Mouse (Mus musculus): Measurements from ENCODE around the gene Fezf2.

Gene Fezf2

DNA sequence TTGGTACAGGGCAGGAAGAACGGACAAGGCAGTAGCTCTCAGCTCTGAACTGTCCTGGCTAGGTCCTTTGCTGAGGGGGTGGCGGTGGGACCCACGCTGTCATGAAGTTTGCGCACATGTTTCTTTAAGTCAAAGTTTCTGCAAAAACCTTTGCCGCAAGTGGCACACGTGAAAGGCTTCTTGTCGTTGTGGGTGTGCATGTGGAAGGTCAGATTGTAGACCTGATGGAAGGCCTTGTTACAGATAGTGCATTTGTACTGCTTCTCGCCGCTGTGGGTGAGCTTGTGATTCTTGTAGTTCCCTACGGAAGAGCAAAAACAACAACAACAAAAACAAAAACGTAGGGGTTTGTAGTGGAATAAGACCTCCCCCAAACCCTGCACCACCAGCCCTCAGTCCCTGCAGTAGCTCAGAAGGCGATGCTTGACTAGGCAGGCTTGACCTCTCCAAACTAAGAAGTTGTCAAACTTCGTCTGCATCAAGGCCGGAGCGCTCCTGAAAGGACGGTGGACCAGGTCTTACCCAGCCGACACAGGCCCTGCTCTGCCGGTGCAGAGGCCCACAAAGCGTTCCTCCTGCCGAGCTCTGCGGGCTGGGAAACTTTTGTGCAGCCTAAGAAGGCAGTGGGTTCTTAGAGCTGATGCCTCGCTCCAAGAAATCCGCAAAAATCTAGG lies 5.4 kb downstream of the Fezf2 start:
- in situ Hi-C loops (cut with MboI, MseI), result no loop called here

GRCm38 (mm10) chr14:12341789-12342457 lies 6.1 kb downstream of the Fezf2 start:
- in situ Hi-C loops (cut with MboI, MseI), result no loop called here

DNA sequence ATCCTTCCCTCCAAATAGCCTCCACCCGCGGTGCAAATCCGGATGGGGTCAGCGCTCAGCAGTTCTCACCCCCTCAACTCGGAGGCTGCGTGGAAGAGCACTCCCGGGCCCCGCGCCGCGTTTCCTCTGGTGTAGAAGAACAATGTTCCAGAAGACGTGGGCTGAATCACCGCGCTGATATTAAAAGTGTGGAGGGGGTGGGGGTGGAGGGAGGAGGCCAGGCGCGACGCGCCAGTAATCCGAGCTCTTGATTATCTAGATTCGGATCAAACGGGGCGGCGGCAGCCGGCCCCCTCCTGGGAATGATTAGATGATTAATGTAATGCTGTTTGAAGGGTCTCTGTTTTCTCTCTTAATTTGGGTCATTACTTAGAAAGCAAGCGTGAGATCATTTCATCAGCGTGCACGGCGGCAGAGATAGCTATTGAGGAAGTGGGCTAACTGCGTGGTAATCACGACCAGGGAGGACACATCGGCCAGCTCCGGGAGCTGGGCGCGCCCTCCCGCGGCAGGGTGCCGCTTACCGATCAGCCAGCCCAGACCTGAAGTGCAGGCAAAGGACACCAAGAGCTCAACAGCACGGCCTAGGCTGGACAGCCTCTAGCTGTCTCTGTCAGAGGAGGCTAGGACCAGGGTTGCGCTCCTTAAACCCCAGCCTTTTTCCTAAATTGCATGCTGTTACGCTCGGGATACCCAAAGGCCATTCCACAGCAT lies 6.8 kb downstream of the Fezf2 start:
- in situ Hi-C loops (cut with MboI, MseI), result no loop called here

DNA sequence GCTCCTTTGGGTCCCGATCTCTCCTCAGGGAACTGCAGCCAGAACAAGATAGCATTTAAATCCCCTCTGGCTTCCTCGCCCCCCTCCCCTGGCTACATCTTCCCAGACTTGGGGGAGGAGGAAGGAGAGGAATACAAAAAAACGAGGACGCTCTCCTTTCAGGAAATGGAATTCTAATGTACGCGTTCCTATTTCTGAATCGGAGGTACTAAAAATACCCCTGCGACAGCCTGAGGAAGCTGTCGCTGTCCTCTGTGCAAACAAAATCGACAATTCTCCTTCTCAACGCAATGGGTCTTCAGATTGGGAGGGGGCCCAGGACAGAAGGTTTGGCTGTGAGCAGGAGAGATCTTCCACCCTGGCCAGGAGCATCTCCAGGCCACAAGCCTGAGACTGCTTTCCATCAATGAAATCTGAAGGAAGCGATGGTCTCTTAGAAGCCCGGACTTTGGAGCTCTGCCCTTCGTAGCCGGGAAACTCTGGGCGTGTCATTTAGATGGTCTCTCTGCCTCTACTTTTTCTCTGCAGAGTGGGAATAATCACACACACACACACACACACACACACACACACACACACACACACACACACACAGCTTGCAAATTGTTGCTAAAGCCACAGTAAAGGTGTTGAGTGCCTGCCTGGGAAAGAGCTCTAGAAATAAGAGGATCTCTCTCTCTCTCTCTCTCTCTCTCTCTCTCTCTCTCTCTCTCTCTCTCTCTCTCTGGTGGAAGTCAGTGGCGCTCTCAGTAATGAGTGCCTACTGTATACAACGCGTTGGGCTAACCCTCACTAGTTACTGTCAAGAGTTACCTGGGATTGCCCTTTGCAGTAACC lies 7.5 kb downstream of the Fezf2 start:
- in situ Hi-C loops (cut with MboI, MseI), result no loop called here

GRCm38 (mm10) chr14:12338811-12339565 lies 9.0 kb downstream of the Fezf2 start:
- in situ Hi-C loops (cut with MboI, MseI), result loop anchor here (10.0 kb wide), 1 partner anchor 1764 kb away; no protein-coding TSS in a partner anchor

DNA sequence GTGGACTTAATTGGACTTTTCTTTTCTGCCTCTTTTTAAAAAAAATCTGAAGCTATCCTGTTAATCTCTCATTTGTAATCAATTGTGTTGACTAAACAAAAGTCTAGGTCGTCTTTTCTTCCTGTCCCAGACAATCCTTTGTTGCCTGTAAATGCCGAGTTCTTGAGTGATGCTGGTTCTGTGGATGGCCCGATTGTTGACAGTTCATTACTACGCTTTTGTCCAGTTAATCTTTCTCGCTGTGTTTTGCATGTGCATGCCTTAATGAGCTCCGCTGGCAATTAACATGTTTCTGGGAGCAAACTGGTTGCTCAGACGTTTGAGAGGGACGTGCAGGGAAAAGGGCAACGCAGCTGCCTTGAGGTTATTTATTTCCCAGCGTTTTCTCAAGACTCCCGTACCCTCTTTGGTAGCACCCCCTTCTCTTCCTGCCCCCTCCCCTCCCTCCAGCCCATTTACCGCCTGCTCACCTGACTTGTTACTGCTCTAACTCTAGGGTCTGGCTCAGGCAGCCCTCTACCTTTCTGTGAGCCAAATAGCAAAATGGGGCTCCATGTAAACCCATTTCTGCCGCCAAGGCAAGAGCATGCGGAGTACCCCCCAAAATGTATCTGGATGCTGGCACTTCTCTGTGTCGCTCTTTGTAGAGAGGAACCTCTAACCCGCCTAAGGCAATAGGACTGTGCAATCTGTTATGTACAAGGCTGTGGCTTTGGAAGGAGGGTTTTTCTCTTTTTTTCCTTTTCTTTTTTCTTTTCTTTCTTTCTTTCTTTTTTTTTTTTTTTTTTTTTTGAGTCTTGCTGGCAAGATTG lies 9.8 kb downstream of the Fezf2 start:
- in situ Hi-C loops (cut with MboI, MseI), result loop anchor here (10.0 kb wide), 1 partner anchor 1763 kb away; no protein-coding TSS in a partner anchor

DNA sequence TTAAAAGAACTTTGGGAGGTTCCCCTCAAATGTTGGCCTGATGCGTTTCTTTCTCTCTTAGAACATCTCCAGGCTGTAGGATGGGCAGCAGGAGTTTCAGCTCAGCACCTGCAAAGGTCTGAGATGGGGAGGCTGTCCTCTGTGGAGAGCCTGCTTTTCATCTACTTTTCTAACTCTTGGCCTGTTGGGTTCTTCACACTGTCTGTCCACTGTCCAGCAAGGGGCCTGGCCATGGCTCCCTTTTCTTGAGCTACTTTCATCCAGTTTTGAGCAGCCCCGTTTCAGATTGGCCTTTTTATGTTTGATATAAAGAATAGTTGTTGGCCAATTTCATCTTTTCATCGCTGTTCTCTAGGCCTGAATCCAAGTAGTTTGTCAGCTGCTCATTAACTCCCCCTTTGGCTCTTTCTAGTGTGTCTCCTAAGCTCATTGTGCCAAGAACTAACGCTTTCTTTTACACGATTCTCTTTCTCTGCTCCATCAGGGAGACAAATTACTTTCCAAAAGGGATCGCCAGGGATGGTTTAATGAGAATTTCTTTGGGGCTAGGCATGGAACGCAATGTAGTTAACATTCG lies 10.5 kb downstream of the Fezf2 start:
- in situ Hi-C loops (cut with MboI, MseI), result loop anchor here (10.0 kb wide), 1 partner anchor 1763 kb away; no protein-coding TSS in a partner anchor

- in situ Hi-C loops (cut with MboI, MseI), result loop anchor here (10.0 kb wide), 1 partner anchor 1760 kb away; no protein-coding TSS in a partner anchor
Observed at GRCm38 (mm10) chr14:12334925-12335324, 13.1 kb downstream of the Fezf2 start.

DNA sequence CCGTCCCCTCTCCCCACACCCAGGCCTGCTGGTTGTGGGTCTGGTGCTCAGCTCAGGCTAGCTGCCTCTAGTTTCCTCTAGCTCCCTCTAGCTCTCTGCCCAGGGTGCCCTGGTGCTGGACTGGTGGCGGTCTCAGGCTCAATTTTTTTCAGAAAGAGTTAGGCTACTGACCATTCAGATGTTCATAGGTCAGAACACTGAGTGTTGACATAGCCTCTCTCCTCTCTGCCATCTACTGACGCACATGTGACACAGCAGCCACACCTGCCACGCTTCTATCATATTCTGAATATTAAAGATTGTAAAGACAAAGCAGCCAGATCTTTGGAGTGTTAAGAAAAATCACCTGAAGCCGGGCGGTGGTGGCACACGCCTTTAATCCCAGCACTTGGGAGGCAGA lies 14.4 kb downstream of the Fezf2 start:
- in situ Hi-C loops (cut with MboI, MseI), result loop anchor here (10.0 kb wide), 1 partner anchor 1759 kb away; no protein-coding TSS in a partner anchor

DNA sequence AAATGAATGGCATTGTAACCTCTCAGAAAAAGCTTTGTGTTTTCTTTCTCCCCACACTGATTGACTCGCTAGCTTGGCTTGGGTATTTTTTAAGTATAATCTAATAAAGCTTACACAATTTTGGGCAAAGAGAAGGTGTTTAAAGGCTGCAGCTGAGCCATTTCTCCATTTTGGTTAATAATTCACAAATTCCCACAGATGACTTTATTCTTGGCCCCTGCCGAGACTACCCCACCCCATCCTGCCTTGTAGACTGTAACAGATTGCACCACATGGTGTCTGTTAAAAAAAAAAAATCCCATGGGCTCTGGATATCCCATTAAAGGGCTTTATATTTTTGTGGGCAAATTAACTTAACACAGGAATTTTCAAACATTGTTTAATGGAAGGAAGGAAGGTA lies 44.9 kb downstream of the Fezf2 start:
- in situ Hi-C loops (cut with MboI, MseI), result loop anchor here (10.0 kb wide), 1 partner anchor 1682 kb away; no protein-coding TSS in a partner anchor

- in situ Hi-C loops (cut with MboI, MseI), result loop anchor here (10.0 kb wide), 1 partner anchor 1684 kb away; no protein-coding TSS in a partner anchor
Observed at GRCm38 (mm10) chr14:12300677-12301076, 47.3 kb downstream of the Fezf2 start.

GRCm38 (mm10) chr14:12300275-12300674 lies 47.7 kb downstream of the Fezf2 start:
- in situ Hi-C loops (cut with MboI, MseI), result loop anchor here (10.0 kb wide), 1 partner anchor 1685 kb away; no protein-coding TSS in a partner anchor

DNA sequence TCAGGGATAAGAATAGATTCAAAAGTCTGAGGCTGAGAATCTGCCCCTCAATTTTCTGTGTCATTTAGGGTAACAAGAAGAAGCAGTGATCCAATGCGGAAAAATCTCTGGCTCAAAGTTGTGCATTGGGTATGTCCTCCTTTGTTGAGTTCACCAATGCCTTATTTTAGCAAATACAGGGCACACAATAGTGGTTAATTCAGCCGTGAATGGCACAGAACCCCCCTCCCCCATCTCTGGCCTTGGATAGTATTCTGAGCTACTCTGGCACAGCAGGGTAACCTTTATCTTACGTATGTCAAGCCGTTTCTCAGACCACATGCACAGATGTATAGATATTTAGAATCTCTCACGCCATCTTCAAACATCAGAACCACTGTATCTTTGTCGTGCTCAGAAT lies 48.3 kb downstream of the Fezf2 start:
- in situ Hi-C loops (cut with MboI, MseI), result loop anchor here (10.0 kb wide), 1 partner anchor 1685 kb away; no protein-coding TSS in a partner anchor

GRCm38 (mm10) chr14:12299171-12299570 lies 48.8 kb downstream of the Fezf2 start:
- in situ Hi-C loops (cut with MboI, MseI), result no loop called here

GRCm38 (mm10) chr14:12296391-12296790 lies 51.6 kb downstream of the Fezf2 start:
- in situ Hi-C loops (cut with MboI, MseI), result no loop called here

All from regulatory T cell (primary cell).